Mouse (Mus musculus) adrenal gland, adult (tissue): Measurements from ENCODE around the gene Fndc10.
"Not testable (repeated sequence)": the region's sequence is repeated elsewhere in the genome, so short reads cannot be mapped to it uniquely, and the experiment has no call there.

Experiments
- DNase-seq, 2 experiments: peaks; one replicate each; pipeline ENCODE4 v3.0.0; 2022 to 2023; ENCODE audit warnings: low spot score in 1 of 2; ENCODE audit not compliant: inconsistent age in 2 of 2

Gene Fndc10

DNA sequence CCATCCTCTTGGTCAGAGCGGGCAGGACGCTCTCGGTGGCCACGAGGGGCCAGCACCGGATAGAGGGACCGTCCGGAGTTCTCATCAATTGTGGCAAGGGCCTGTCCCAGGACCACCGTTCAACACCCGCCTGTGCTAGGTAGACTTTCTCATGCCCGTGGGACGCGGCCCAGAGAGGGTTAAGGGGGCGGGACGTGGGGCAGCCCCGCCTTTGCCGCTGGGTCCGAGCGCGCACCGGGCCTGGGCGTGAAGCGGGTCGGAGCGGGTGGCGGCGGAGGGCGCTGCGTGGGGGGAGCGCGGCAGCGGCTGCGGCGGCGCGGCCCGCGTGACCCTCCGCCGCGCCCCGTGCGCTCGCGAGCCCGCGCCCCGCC is at the start of gene Fndc10:
TSS of gene Fndc10 (plus strand) at position 232 of the 371 bp plus-strand sequence.
- DNase-seq: peak; percentile 82 to 91

DNA sequence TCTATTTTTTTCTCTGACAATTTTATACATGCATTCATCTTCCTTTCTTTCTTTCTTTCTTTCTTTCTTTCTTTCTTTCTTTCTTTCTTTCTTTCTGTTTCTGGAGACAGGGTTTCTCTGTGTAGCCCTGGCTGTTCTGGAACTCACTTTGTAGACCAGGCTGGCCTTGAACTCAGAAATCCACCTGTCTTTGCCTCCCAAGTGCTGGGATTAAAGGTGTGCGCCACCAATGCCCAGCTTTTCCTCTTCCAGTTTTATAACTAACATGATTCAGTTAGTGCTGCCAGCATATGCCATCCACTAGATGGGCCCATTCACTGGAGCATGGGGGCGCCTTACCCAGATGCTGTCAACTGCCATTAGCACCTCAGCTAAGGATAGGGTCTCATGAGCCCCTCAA is 48.8 kb upstream of the Fndc10 start, which contains the start of gene Gm10563:
TSS of gene Gm10563 (minus strand) at position 101 of the 400 bp plus-strand sequence.
- not testable (repeated sequence) for DNase-seq

DNA sequence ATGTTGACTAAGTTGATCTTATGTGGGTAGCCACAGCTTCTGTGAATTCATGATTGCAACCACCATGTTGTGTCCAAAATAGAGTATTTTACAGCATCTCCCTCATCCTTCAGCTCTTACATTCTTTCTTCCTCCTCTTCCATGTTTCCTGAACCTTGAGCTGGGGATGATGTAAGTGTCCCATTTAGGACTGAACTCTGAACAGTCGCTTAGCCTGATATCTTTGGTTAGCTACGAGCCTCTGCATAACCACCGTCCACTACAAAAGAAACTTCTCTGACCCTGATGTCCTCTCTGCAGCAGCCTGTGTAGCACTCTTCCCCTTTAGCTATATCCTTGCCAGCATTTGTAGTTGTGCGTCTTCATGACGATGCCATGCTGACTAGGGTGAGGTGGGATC is 48.4 kb upstream of the Fndc10 start:
- no peak for DNase-seq

DNA sequence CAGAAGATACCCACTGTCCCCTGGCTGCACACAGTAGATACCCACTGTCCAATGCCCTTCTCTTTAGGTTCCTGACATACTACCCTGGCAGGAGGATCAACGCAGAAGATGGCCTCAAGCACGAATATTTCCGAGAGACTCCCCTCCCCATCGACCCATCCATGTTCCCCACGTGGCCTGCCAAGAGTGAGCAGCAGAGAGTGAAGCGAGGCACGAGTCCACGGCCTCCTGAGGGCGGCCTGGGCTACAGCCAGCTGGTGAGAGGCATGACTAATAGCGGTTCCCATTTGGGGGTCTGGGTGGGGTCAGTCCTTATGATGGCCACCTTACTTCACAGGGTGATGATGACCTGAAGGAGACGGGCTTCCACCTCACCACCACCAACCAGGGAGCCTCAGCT is 44.8 kb upstream of the Fndc10 start:
- no peak for DNase-seq

DNA sequence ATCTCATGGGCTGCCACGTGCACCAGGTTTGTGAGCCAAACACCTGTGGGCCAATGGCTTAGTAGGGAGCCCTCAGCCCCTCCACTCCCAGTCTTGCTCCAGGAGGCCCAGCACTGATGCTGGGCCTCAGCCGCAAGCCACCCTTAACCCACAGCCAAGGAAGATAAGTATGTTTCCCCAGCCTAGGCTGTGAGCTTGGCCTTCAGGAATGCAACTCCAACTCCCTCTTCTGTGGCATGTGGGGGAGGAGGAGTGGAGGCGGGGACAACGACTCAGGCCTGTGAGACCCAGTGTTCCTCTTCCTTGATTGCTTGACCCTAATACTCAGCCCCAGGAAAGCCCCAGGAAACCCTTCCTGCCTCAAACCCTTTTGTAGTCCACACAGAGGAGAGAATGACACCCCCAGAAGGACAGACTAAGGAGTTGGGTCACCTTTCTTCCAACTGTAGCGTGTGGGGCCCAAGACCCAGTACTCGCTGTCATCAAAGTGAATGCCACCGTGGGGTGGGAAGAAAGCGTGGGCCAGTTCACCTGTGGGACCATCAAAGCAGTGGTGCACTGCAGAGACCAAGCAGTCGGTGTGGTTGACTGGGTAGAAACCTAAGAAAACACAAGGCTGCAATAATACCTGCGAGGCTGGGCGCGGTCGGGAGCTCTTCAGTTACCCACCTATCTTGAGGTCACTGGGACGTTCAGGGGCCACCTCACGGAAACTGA is 42.4 kb upstream of the Fndc10 start:
- DNase-seq: peak in 1 of 2 experiments; percentile 39

DNA sequence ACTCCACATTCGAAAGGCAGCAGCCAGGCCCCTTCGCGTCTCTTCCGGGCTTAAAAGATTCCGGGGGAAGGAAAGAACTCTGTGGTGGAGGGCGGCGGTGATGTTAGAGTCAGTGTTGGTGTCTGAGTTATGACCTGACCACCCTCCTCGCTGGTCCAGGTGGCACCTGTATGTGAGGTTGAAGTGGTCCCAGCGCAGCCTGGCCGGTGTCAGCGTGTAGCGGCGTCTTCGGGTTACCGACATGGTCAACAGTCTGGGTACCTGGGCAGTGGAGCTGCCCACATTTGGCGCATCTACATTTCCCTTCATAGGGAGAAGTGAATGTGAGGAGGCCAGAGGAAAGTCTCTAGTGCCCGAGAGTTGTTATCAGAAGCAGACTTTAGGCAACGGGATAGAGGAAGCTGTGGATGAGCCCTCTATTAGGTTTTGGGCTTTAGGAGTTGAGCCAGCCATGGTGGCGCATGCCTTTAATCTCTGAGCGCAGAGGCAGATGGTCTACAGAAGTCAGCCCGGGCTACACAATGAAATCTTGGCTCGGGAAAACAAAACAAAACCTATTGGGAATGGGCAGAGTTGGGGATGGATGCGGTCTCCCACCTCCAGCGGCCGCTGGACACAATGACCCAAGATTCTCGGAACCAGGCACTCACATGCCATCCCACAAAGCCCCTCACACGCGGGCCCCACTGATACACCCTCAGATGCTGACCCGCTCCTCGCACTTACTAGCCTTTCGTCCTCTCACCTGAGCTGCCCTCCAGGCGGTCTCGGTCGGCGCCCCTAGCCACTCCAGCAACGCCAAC is 41.7 kb upstream of the Fndc10 start:
- DNase-seq: peak in 1 of 2 experiments; percentile 31

DNA sequence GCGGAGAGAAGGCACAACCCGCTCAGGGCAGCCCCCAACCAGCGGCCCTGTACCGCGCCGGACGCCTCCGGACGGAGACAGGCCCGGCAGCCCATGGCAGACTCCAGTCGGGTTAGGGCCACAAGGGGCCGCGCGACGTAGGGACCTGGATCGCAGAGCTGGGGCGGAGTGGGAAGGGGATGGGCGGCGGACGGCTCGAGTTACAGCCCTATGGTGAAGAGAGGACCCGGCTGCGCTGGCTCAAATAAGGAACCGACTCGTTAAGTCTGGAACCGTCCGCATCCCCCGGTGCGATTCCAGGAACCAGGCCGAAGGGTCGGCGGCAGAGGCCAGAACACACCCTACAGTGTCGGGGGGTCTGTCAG is 41.1 kb upstream of the Fndc10 start, which contains the start of gene Mmp23:
TSS of gene Mmp23 (minus strand) at position 299 of the 365 bp plus-strand sequence.
- peak in 1 of 2 experiments; percentile 61 for DNase-seq

DNA sequence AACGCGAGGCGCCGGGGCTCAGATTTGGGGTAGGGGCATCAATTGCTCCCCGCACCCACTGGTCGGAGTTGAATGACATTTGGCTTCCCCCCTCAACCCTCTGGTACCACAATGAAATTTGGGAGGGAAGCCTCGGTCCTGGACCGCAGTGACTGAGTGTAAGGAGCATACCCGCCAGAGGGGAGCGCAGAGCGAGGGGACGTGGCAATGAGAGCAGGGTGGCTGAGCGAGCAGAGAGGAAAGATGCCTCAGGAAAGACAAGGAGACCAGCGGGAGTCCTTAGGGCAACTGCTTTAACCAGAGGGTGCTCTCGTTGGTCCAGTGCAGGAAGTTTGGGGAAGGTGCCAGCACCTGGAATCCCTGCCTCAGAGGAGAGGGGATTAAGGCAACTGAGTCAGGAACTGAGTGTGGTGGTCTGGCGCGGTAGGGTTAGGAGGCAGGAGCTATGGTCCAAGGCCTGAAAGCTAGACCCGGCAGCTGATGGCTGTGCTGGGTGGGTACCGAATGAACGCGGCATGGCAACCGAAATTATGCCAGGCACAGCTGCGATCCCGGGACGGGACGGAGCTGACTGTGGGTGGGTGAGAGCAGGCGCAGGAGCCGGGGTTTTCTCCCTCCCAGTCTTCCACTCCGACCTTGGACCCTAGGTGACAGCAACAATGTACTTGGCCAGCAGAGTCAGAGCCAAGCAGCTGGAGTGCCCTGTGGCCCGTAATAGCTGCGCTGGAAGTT is 40.5 kb upstream of the Fndc10 start:
- peak in 1 of 2 experiments; percentile 65 for DNase-seq

DNA sequence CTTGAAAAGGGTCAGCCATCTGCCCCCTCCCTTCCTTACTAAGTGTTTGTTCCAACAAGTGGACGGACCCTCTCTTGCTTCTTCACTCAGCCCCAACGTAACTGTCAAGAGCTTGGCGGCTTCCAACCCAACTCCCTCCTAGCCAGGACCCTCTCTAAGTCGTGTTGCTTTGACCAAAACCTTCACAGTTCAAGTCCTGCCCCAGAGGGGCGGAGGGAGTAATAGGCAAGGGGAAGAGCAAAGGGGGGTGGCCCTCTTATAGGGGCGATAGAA is 40.0 kb upstream of the Fndc10 start:
- no peak for DNase-seq

DNA sequence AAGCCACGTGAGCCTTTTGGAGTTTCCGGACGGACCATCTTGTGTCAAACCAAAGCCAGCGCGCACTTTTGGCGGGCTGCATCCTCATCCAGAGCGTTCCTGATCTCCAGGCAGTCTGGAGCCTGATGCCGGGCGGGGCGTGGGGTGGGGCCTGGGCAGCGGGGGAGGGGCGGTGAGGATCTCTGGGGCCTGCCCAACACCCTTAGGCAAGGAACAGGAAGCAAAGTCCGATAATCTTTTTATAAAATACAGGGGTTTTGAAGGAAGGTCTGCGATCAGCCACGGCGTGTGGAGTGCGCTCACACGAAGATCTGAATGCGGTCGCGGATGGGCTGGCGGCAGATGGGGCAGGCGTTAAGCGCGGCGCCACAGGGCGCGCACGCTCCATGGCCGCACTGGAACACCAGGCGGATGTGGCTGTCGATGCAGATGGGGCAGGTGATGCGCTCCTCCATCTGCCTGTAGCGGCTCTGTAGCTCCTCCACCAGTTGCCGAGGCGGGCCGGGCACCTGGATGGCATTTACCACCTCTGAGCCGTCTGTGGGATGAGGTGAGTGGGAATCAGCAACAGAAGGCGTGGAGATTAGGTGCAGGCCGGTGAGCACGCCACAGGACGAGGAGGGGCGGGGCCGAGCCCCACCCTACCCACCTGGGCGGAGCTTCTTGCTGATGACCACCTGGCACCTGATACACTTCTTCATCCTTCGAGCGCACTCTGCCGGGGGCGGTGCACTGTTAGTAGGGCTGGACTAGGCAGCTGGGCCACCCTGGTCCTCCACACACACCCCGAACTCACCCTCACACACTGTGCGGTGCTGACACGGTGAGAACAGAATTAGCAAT is 39.5 kb upstream of the Fndc10 start:
- DNase-seq: no peak

DNA sequence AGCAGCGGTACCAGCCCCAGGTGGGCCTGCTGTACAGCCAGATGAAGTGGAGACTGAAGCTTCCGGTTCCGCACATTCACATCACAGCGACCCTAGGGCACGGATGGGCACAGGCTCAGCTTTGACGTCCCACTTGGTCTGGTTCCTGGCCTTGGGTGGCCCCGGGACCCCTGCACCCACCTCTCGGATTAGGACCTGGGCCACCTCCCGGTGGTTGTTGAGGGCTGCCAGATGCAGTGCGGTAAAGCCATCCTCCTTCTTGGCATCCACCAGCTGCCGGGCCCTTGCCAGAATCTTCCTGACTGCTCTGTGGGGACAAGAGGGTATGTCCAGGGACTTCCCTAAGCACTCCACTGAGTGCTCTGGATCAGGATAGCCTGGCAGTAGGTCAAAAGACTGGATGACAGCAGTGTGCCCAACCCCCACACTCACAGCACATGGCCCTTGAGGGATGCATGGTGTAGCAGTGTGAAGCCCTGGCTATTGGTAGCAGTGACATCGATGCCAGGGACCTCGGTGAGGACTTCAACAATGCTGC is 37.9 kb upstream of the Fndc10 start:
- peak in 1 of 2 experiments; percentile 20 for DNase-seq

DNA sequence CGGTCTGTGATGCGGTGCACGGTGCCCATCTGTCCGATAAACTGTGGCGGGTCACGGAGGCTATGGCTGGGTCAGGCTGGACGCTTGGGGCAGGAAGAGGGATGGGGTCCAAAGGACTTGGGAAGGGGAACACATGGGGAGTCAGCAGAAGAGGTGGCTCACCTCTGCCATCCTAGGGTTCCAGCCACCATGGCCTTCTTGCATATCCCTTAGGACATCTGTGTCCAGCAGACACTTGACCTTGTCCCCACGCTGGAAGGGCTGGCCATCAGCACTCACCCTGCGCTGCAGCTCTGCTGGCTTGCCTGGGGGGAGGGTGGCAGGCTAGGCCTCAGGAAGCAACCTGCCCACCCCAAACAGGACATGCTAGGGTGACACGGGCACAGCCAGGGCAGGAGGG is 35.2 kb upstream of the Fndc10 start:
- no peak for DNase-seq

DNA sequence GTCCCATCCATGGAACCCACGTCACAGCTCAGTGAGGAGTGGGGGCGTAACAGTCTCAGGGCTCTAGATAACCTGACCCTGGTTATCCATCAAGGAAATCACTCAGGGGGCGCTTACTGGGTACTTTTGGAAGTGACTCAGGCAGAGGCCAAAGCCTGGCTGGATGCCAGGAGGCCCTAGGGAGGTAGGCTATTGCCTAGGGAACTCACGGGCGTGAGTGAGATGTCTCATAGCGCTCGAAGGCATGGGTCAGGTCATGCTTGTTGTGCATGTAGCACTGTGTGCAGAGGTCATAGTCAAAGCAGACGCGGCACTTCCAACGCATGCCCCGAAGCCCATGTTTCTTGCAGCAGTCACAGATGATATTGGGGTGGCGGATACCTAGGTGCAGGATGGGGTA is 33.5 kb upstream of the Fndc10 start:
- peak in 1 of 2 experiments; percentile 74 for DNase-seq

DNA sequence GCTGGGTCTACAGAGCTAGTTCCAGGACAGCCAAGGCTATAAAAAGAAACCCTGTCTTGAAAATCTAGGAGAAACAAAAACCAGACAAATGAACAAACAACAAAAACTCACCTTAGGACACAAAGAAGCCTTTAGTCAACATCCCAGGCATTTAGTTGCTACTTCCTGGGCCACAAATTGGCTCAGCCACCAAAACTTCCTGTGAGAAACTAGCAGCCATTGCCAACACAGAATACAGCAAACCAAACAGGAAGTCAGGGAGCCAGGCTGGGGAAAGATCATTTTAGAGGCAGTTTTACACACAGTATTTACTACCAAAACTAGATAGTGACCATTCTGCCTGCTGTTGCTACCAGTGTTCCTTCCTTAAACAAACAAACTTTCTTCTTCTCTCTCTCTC is 27.2 kb upstream of the Fndc10 start:
- DNase-seq: peak in 1 of 2 experiments; percentile 19

DNA sequence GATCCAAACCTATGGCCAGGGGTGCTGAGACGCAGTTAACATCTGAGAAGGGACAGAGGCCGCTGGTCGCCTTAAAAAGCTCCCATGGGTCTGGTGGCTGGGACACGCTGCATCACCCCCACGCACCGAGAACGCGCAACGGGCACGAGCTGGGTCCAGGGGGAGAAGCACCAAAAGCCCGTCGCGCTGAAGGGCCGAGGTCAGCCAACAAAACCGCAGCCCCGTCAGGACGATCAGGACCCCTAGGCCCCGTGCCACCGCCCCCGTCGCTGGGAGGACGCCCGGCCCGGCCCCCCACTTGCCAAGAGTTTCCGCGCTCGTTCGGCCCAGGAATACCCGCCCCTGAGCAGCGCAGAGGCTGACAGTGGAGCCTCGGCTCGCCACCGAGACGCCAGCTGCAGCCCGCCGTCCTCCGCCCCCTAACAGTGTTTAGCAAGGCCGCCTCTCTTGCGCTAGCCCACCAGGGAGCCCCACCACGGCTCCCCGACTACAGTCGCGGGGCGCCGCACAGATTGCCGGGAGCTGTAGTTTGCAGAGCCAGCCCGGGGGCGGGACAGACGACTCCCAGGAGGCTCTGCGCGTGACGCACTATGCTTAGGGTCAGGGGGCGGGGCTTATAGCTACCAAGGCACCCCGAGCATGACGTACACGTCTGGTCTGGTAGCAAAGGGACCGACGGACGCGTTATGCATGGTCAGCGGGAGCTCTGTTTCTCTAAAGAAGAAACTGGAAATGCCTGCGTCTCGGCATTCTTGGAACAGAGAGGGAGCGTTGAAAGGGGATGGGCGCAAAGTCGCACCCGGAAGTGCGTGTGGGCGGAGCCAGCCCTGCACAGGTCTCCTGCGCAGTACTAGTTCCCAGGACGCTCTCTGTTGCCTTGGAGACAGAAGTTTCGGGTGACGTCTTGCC is 25.2 kb upstream of the Fndc10 start, which contains the start of gene Mib2:
TSS of gene Mib2 (minus strand) at position 510 of the 909 bp plus-strand sequence.
- DNase-seq: peak; percentile 97 to 99

DNA sequence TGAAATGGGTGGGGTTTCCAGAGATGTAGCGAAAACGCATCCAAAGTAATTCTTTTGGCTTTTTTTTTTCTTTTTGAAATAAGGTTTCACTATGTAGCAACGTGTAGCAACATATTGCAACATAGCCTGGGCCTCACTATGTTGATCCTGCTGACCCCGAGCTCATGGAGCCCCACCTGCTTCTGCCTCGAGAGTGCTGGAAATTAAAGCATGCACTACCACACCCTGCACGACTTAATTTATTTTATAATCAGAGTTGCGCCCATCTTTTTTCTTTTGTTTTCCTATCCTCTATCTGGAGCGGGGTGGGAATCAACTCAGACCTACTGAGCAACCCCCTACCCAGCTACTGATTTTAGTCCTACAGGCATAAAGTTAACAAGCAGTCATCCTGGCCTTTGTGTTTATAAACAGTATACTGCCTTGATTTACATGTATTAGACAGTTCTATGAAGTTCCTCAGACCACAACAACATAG is 24.5 kb upstream of the Fndc10 start:
- DNase-seq: no peak

DNA sequence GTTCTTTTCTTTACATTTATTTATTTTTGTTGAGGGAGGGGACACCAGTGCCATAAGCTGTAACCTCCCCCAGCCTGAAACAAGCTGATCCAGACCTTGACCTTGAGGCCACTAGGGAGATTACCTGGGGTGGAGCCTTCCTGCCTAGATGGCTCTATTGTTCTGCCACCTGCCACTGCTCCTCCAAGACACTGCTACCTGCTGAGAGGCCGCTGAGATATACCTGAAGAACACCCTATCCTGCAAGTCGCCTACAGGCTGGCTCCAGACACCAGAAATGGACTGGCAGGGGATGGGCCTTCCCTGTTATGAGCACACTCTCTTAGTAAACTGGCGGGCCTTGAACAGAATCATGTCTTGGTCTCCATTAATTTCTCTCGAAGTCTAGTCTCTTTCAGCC is 23.9 kb upstream of the Fndc10 start:
- not testable (repeated sequence) for DNase-seq

DNA sequence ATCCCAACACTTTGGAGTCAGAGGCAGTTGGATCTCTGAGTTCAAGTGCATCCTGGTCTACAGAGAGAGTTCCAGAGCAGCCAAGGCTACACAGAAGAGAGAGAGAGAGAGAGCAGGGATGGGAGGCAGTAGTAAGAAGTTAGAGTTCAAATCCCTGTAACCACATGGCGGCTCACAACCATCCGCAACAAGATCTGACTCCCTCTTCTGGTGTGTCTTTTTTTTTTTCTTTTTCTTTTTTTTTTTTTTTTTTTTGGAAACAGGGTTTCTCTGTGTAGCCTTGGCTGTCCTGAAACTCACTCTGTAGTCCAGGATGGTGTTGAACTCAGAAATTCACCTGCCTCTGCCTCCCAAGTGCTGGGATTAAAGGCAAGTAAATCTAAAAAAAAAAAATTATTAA is 22.1 kb upstream of the Fndc10 start:
- no peak for DNase-seq

DNA sequence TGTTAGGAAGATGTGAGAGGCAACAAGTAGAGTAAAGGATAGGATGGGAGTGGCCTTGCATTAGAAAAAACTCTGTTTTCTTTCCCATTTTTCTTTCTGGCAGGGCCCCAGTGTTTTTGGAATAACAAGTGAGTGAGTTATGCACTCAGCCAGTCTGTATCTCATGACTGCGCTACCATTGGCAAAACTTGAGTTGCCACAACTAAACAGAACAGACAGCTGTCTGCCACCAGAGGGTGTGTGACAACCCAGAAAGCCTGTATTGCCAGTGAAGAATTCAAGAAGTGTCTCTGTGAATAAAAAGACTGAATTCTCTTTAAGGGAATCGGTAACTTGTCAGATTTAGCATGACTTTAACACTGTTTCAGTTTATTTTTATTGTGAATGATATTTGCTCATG is 18.2 kb upstream of the Fndc10 start:
- DNase-seq: peak in 1 of 2 experiments; percentile 72
